Comparison of ENCODE assay signal across 18 mouse cellular contexts in genomic region chr5:5039700-5040284, GRCm38 (mm10).
DNase-seq lines count a peak whose midpoint lies in the region; ATAC-seq lines count a peak whose summit lies in the region.
"Had no signal": no experiment of that assay in that cellular context is flagged by ENCODE, and none has a peak within 500 bp of the region (broad histone marks: within the 10 kb centered on the region; RNA-seq: fewer than 3 reads in every experiment).

No protein-coding gene starts in this region.

- DNase-seq in hindbrain, embryonic 14.5 days (ENCODE audit: low spot score), result no peak
- peak; percentile 39 for DNase-seq in brain, adult 2 months (ENCODE audit: low read depth, low spot score)
- no peak for DNase-seq in forebrain, embryonic 11.5 days (ENCODE audit: low spot score)
- DNase-seq in lung, postnatal 10 days, result no peak
- DNase-seq: cerebellum, adult 9-11 months; gastrocnemius, postnatal 36 days; kidney, adult 18-20 months; right cerebral cortex, postnatal 4 days had no signal

- peaks cover 5% of the 10 kb centered on the region; the same call in 1 of the 2 replicates for H3K4me1 ChIP-seq in hindbrain, embryonic 16.5 days (ENCODE audit: control insufficient read depth, insufficient read depth, low read depth, low read length)
- peaks cover 6% of the 10 kb centered on the region; the same call in 1 of the 2 replicates for H3K4me1 ChIP-seq in hindbrain, embryonic 14.5 days (replicated peaks; ENCODE audit: control insufficient read depth, insufficient read depth, low read length)
- no peaks in the 10 kb centered on the region; the same call in 1 of the 2 replicates for H3K4me1 ChIP-seq in forebrain, embryonic 11.5 days (replicated peaks; ENCODE audit: control insufficient read depth, insufficient read depth, low read length)
- H3K4me1 ChIP-seq in intestine, embryonic 15.5 days (replicated peaks), result no peaks in the 10 kb centered on the region
- H3K4me1 ChIP-seq: embryonic facial prominence, embryonic 12.5 days; heart, embryonic 10.5 days; limb, embryonic 15.5 days; liver, embryonic 15.5 days had no signal

- H3K27ac ChIP-seq in hindbrain, embryonic 16.5 days (ENCODE audit: low read depth, low read length), result no peak overlapping the region
- H3K27ac ChIP-seq in hindbrain, embryonic 14.5 days, result no peak overlapping the region
- H3K27ac ChIP-seq in forebrain, embryonic 11.5 days (ENCODE audit: low read depth, low read length), result peak overlapping the region; percentile 31
- no peak overlapping the region for H3K27ac ChIP-seq in intestine, embryonic 15.5 days
- H3K27ac ChIP-seq: embryonic facial prominence, embryonic 12.5 days; heart, embryonic 10.5 days; kidney, postnatal 0 days; limb, embryonic 15.5 days; liver, embryonic 15.5 days; neural tube, embryonic 13.5 days had no signal

- 18% methylated on average over 4 of the region's 4 CpGs for WGBS in hindbrain, embryonic 16.5 days
- 32% methylated on average over 4 of the region's 4 CpGs for WGBS in hindbrain, embryonic 14.5 days
- WGBS in forebrain, embryonic 11.5 days, result 31% methylated on average over 4 of the region's 4 CpGs
- WGBS in intestine, embryonic 15.5 days, result 76% methylated on average over 4 of the region's 4 CpGs

- H3K4me2 ChIP-seq in hindbrain, embryonic 16.5 days (ENCODE audit: low read length), result no peak overlapping the region
- no peak overlapping the region for H3K4me2 ChIP-seq in hindbrain, embryonic 14.5 days (replicated peaks)
- no peak overlapping the region for H3K4me2 ChIP-seq in forebrain, embryonic 11.5 days (ENCODE audit: low read depth, low read length, severe bottlenecking)
- no peak overlapping the region for H3K4me2 ChIP-seq in intestine, embryonic 15.5 days (replicated peaks)
- H3K4me2 ChIP-seq: embryonic facial prominence, embryonic 12.5 days; limb, embryonic 15.5 days; liver, embryonic 15.5 days; neural tube, embryonic 13.5 days had no signal

- peak; percentile 73 for ATAC-seq in hindbrain, embryonic 16.5 days
- no peak; the same call in 1 of the 2 replicates for ATAC-seq in hindbrain, embryonic 14.5 days (ENCODE audit: low FRiP score)
- ATAC-seq in forebrain, embryonic 11.5 days (replicated peaks; ENCODE audit: low FRiP score), result peak; percentile 64; the same call in 1 of the 2 replicates
- peak; percentile 17 to 56; a peak in 2 of 4 replicates for ATAC-seq in hematopoietic stem cell, adult 5-6 weeks (replicated peaks in 1 of 2; ENCODE audit: insufficient read depth in 1 of 2, low FRiP score in 2 of 2, low TSS enrichment in 1 of 2, low read depth in 1 of 2, poor library complexity in 2 of 2, severe bottlenecking in 2 of 2)
- no peak for ATAC-seq in intestine, embryonic 15.5 days
- no peak for ATAC-seq in erythroblast, adult 5-6 weeks (replicated peaks; ENCODE audit: low FRiP score, poor library complexity, severe bottlenecking)

- H3K9me3 ChIP-seq in hindbrain, embryonic 16.5 days (ENCODE audit: control insufficient read depth, low read length), result no peaks in the 10 kb centered on the region
- H3K9me3 ChIP-seq in hindbrain, embryonic 14.5 days (ENCODE audit: control insufficient read depth, low read length), result no peaks in the 10 kb centered on the region
- no peaks in the 10 kb centered on the region for H3K9me3 ChIP-seq in forebrain, embryonic 11.5 days (ENCODE audit: control insufficient read depth, low read length)
- no peaks in the 10 kb centered on the region for H3K9me3 ChIP-seq in intestine, embryonic 15.5 days
- H3K9me3 ChIP-seq: embryonic facial prominence, embryonic 12.5 days; heart, embryonic 10.5 days; limb, embryonic 15.5 days; liver, embryonic 15.5 days; neural tube, embryonic 13.5 days had no signal

- H3K27me3 ChIP-seq in hindbrain, embryonic 16.5 days (replicated peaks; ENCODE audit: control insufficient read depth, insufficient read depth, low read length), result no peaks in the 10 kb centered on the region
- no peaks in the 10 kb centered on the region for H3K27me3 ChIP-seq in hindbrain, embryonic 14.5 days (ENCODE audit: control insufficient read depth, insufficient read depth, low read length)
- H3K27me3 ChIP-seq in forebrain, embryonic 11.5 days (ENCODE audit: control insufficient read depth, insufficient read depth, low read length), result no peaks in the 10 kb centered on the region
- H3K27me3 ChIP-seq in intestine, embryonic 15.5 days (replicated peaks), result no peaks in the 10 kb centered on the region
- H3K27me3 ChIP-seq: embryonic facial prominence, embryonic 12.5 days; limb, embryonic 15.5 days; liver, embryonic 15.5 days; neural tube, embryonic 13.5 days had no signal

- H3K4me3 ChIP-seq in hindbrain, embryonic 16.5 days (ENCODE audit: low read length), result no peak overlapping the region
- H3K4me3 ChIP-seq in hindbrain, embryonic 14.5 days (replicated peaks; ENCODE audit: low read length), result no peak overlapping the region
- no peak overlapping the region for H3K4me3 ChIP-seq in forebrain, embryonic 11.5 days (ENCODE audit: low read depth, low read length)
- H3K4me3 ChIP-seq in intestine, embryonic 15.5 days (replicated peaks), result no peak overlapping the region
- H3K4me3 ChIP-seq: embryonic facial prominence, embryonic 12.5 days; heart, embryonic 10.5 days; limb, embryonic 15.5 days; liver, embryonic 15.5 days; neural tube, embryonic 13.5 days had no signal

- H3K36me3 ChIP-seq in hindbrain, embryonic 16.5 days (ENCODE audit: control insufficient read depth, insufficient read depth, low read length), result no peaks in the 10 kb centered on the region
- no peaks in the 10 kb centered on the region for H3K36me3 ChIP-seq in hindbrain, embryonic 14.5 days (replicated peaks; ENCODE audit: control insufficient read depth, insufficient read depth)
- H3K36me3 ChIP-seq in forebrain, embryonic 11.5 days (ENCODE audit: control insufficient read depth, insufficient read depth, low read length), result no peaks in the 10 kb centered on the region
- H3K36me3 ChIP-seq in intestine, embryonic 15.5 days, result no peaks in the 10 kb centered on the region
- H3K36me3 ChIP-seq: embryonic facial prominence, embryonic 12.5 days; heart, embryonic 10.5 days; limb, embryonic 15.5 days; liver, embryonic 15.5 days; neural tube, embryonic 13.5 days had no signal

- no peak overlapping the region for H3K9ac ChIP-seq in hindbrain, embryonic 16.5 days (ENCODE audit: low read depth, low read length)
- H3K9ac ChIP-seq in hindbrain, embryonic 14.5 days, result no peak overlapping the region
- H3K9ac ChIP-seq in forebrain, embryonic 11.5 days (ENCODE audit: low read length), result no peak overlapping the region
- no peak overlapping the region for H3K9ac ChIP-seq in intestine, embryonic 15.5 days
- H3K9ac ChIP-seq: embryonic facial prominence, embryonic 12.5 days; limb, embryonic 15.5 days; liver, embryonic 15.5 days; neural tube, embryonic 13.5 days had no signal

Comparison
In these comparisons a context has a peak if more than half of its experiments do, and no peak if none do; other contexts are left out.
1. ATAC-seq: peak in hindbrain, embryonic 16.5 days (single experiment), forebrain, embryonic 11.5 days (single experiment) and hematopoietic stem cell, adult 5-6 weeks (2 of 2); none in hindbrain, embryonic 14.5 days (single experiment), intestine, embryonic 15.5 days (single experiment) and erythroblast, adult 5-6 weeks (single experiment).